Mouse (Mus musculus) pancreas, adult 10 weeks (tissue): ENCODE measurements around the gene Dspp. TPM values are rescaled to one million over a fixed set of nuclear protein-coding genes. Genes with fewer than 3 reads are reported as not detected.

ENCODE experiments used
- polyA plus RNA-seq: library from polyadenylated mRNA; stranded (reverse); fragments of 350-450 nt; fragmentation: Illumina TruSeq; extraction: RNeasy Lipid Tissue Mini Kit (QIAGEN cat#74804); gene quantifications from one replicate; pipeline ENCODE4 v1.2.3, GENCODE M21; 2015; ENCODE audit warnings: low read depth, low replicate concordance; ENCODE audit not compliant: insufficient read depth

The Dspp gene
- polyA plus RNA-seq = not detected

DNA sequence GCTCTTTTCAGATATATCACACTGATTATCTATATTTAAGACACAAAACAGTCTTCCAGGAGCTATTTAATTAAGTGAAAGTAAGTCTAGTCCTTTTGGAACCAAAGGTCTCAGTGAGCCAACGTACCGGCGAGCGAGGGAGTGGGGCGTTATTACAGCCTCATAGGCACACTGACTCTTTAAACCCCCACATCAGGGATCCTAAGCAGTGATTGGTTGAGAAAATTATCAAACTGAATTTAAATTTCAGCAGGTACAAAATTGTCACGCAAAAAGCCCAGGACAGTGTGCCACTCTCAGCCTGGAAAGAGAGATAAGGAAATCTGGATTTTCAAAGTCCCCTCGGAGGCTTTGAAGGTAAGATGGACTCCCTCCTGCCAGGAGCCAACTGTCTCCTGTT, at the start of gene Dspp:
Gene Dspp (plus strand): TSS at position 301 of the 400 bp plus-strand sequence.

GRCm38 (mm10) chr5:104202351-104202750, 31.8 kb downstream of the Dspp start, which contains the start of gene Dmp1:
Gene Dmp1, plus strand, starts transcription at chr5:104202613.

Other genes starting within 250 kb of the Dspp start
- gene Hsd17b13, start 193.3 kb upstream of the Dspp start, polyA plus RNA-seq = 98.1 TPM
- gene Hsd17b11, start 148.8 kb upstream of the Dspp start, polyA plus RNA-seq = 10.7 TPM
- gene Nudt9, start 124.4 kb upstream of the Dspp start, polyA plus RNA-seq = 9.8 TPM
- gene Gm17660, start 93.1 kb upstream of the Dspp start, polyA plus RNA-seq = not detected
- gene Sparcl1, start 57.0 kb upstream of the Dspp start, polyA plus RNA-seq = 70.3 TPM
- gene Dmp1, start 31.9 kb downstream of the Dspp start, polyA plus RNA-seq = not detected
- not detected for gene Ibsp, start 128.5 kb downstream of the Dspp start, polyA plus RNA-seq
- gene Mepe, start 154.6 kb downstream of the Dspp start, polyA plus RNA-seq = not detected